Mouse (Mus musculus): ENCODE data around the gene Bcam. TPM values are rescaled to one million over a fixed set of nuclear protein-coding genes. Genes with fewer than 3 reads are reported as not detected.
"Not testable (repeated sequence)": the region's sequence is repeated elsewhere in the genome, so short reads cannot be mapped to it uniquely, and the experiment has no call there.

The Bcam gene
- 10 to 100 TPM; 43.2 to 53.2 TPM for total RNA-seq (2021)
- long read RNA-seq, experiment 1, transcript Bcam-201 (15 exons, 2,429 nt) = major isoform, 55 of 64 reads
- long read RNA-seq, experiment 1, partial matches to known transcripts = 5 of 64 reads
- long read RNA-seq, experiment 1, other reads (novel, unspliced or antisense) = 2 of 64 reads
- long read RNA-seq, experiment 2, transcript Bcam-201 (15 exons, 2,429 nt) = major isoform, 101 of 112 reads
- long read RNA-seq, experiment 2, partial matches to known transcripts = 7 of 112 reads
- long read RNA-seq, experiment 2, other reads (novel, unspliced or antisense) = 4 of 112 reads

GRCm38 (mm10) chr7:19770984-19771391 is at the start of gene Bcam:
Gene Bcam, minus strand, starts transcription at chr7:19771016.
- DNase-seq (ENCODE audit: low spot score in 2 of 2) = no peak

DNA sequence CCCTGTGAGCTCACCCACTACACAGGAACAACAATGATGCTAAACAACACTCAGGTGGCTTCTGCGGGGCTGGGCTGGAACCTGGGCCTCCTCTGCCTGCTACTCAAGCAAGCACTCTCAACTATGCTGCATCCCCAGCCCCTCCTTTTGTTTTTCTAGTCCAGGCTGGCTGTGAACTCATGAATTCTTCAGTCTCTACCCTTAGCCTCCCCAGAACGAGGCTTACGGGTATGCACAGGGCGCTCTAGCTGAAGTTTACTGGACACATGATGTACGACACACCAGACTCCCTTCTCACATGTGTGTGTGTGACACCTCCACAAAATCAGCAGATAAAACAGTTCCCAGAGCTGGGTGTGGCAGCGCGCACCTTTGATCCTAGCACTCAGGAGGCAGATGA is 48.1 kb upstream of the Bcam start:
- no peak for DNase-seq (ENCODE audit: low spot score in 2 of 2)

- no peak for DNase-seq (ENCODE audit: low spot score in 2 of 2)
These were observed 47.6 kb upstream of the Bcam start for GRCm38 (mm10) chr7:19818440-19818839.

GRCm38 (mm10) chr7:19817382-19818105 is 46.7 kb upstream of the Bcam start:
- no peak for DNase-seq (ENCODE audit: low spot score in 2 of 2)

DNA sequence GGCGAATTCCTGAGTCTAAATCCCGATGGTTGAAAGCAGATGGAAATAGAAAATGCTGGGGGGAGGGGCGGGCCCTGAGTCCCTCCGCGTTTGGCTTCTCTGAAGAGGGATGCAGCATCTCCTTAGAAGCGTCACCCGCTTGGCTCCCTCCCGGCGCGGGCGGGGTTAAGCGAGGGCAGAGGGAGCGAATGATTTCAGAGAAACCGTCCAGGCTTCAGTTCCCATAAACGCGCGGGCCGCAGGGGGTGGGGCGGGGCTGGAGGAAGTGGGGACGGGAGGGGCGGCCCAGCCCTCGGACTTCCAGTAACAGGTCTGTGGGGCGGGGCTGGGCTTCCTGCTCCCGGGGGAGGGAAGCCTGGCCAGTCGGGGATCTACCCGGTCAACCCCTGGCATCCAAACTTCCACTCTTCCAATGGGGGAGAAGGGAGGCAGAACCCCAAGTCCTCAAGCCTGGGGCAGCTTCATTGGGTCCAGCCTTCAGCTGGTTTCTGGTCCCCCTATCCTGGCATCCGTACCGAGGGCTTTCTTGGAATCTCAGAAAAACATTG is 45.5 kb upstream of the Bcam start:
- peak; percentile 78 to 84 for DNase-seq (ENCODE audit: low spot score in 2 of 2)

DNA sequence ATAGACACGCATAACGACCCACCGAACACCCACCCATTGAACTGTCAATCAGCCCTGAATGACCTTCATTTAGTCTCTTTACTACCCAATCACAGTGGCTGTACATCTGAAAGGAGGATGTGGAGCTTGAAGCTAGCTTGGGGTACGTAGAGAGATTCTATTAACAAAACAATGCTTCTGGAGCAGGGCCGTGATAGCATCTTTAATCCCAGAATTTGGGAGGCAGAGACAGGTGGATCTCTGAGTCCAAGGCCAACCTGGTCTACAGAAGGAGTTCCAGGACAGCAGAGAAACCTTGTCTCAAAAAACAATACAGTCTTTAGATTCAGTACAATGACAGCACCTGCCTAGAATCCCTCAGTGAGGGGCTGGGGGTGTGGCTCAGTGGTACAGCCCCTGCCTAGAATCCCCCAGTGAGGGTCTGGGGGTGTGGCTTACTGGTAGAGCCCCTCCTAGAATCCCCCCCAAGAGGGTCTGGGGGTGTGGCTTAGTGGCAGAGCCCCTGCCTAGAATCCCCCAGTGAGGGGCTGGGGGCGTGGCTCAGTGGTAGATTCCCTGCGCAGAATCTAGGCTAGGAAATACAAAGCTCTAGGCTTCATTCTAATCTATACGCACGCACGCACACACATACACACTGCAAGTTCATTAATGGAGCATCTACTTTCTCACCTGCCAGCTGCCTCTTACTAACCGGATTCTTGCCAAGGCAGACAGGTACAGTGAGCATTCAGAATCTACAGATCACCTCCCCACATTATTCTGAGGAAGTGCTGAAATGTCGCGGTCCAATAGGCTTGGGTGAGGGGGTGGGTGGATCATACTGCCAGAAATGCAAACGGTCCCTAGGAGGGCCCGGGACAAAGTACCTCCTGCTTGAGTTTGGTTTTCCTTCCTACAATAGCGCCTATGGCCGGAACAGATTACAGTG is 44.7 kb upstream of the Bcam start:
- no peak for DNase-seq (ENCODE audit: low spot score in 2 of 2)

DNA sequence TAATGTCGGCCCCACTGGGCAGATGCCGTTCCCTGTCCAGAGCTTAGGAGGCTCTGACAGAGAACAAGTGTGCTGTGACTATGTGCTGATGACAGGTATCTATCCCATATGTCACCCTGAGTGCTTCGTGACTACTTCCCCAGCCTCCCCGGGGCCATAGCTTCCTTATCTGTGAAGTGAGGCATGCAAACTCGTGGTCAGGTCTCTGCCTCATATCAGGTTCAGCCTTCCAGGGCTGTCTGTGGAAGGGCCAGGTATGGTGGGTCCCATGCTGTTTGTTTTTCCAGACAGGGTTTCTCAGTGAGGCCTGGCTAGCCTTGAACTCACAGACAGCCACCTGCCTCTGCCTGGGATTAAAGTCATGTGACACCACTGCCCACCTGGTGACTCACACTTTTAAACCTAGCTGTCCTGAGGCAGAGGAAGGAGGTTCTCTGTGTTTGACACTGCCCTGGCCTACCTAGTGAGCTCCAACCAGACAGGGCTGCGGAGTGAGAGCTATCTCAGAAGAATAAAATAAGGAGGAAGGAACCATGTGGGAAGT is 42.8 kb upstream of the Bcam start:
- no peak for DNase-seq (ENCODE audit: low spot score in 2 of 2)

DNA sequence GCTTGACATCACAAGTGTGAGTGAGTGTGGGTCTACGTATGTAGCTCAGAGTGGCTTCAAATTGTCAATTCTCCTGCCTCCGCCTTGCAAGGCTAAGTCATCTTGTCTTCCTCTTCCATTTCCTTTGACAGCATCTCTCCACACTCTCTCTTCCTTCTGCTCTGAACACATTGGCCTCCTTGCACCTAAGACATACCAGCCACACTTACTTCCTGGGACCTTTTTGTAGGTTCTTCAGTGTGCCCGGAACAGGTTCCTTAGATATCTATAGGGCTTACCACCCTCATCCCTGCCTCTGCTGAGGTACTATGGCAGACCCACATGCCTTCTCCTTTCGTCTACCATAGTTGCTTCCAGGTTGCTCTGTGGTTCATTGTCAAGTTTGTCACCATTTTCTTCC is 42.3 kb upstream of the Bcam start:
- no peak for DNase-seq (ENCODE audit: low spot score in 2 of 2)

- DNase-seq (ENCODE audit: low spot score in 2 of 2) = no peak
These were observed 40.3 kb upstream of the Bcam start for GRCm38 (mm10) chr7:19811114-19811513.

DNA sequence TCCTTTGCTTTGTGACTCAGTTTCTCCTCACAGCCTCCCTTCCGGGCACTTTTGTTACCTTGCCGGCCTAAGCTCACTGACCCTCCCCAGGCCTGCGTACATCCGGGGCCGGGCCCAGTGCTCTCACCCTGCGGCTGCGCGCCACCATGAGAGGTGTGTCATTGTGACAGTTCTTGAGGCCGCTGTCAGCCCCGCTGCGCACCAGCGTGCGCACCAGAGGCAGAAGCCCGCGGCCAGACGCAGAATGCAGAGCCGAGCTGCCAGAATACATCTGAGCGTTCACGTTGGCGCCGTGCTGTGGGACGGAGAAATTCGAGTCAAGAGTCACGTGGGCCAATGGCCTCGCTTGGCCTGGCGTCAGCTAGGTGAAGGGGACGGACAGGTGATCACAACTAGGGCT is 38.6 kb upstream of the Bcam start:
- DNase-seq (ENCODE audit: low spot score in 2 of 2) = peak in 1 of 2 experiments; percentile 51

GRCm38 (mm10) chr7:19806356-19806969 is 35.6 kb upstream of the Bcam start:
- no peak for DNase-seq (ENCODE audit: low spot score in 2 of 2)

DNA sequence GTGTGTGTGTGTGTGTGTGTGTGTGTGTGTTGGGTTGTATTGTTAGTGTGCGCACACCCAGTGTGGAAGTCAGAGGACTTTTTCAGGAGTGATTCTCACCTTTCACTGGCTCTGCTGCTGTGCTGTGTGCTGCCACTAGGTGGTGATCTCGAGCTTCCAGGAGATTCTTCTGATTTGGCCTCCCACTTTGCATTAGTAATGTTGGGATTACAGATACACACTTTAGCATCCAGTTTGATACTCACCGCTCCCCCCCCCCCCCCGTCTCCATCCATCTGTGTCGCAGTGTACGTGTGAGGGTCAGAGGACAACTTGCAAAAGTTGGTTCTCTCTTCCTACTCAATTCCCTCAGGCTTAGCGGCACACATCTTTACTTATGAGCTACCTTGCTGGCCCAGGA is 32.2 kb upstream of the Bcam start:
- DNase-seq (ENCODE audit: low spot score in 2 of 2) = peak; percentile 84

DNA sequence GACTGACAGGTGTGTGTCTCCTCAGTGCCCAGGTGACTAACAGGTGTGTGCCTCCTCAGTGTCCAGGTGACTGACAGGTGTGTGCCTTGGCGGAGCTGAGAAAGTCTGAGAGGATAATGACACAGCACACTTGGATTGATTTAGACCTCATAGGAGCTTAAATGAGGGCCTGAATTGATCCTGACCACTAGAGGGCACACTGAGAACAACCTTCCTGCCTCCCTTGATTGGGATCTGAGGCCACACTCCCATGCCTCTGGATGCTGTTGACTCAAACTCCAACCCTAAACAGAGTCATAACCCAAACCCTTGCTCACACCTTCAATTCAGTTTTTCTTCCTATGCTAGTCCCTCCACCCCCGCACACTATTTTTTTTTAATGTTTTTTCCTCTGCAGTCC is 29.9 kb upstream of the Bcam start:
- DNase-seq (ENCODE audit: low spot score in 2 of 2) = peak in 1 of 2 experiments; percentile 45

GRCm38 (mm10) chr7:19796697-19797588 is 26.1 kb upstream of the Bcam start, which contains the start of gene Cblc:
Gene Cblc, minus strand, starts transcription at chr7:19796809.
- peak; percentile 81 to 83 for DNase-seq (ENCODE audit: low spot score in 2 of 2)

DNA sequence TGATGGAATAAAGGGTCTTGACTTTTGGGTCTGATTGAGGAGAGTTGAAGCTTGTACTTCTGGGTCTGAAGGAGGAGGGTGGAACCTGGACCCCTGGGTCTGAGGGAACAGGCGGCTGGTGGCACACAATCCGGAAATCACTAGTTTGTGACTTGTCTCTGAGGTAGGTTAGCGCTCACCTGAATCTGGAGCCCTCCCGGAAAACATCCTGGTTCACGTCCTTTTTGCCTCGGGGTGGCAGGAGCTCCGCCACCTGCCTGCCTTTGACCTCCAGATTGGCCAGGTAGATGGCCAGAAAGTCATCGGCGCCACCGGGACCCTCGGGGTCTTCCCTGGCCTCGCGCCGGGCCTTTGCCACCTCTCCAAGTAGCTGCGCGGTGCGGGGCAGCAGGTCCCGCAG is 25.4 kb upstream of the Bcam start:
- no peak for DNase-seq (ENCODE audit: low spot score in 2 of 2)

DNA sequence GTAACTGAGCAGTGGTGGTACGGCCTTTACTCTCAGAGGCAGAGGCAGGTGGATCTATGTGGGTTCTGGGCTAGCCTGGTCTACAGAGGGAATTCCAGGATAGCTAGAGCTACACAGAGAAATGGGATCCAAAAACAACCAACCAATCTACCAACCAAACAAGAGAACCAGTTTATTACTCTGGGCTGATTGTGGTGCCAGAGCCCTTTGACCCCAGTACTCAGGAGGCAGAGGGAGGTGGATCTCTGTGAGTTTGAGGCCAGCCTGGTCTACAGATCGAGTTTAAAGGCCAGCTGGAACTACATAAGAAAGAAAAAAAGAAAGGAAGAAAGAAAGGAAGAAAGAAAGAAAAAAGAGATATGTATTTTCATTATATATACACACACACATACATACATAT is 24.4 kb upstream of the Bcam start:
- DNase-seq (ENCODE audit: low spot score in 2 of 2) = no peak

- DNase-seq (ENCODE audit: low spot score in 2 of 2) = no peak
These were observed 22.1 kb upstream of the Bcam start for GRCm38 (mm10) chr7:19792701-19793630.

GRCm38 (mm10) chr7:19791504-19791903 is 20.7 kb upstream of the Bcam start:
- not testable (repeated sequence) for DNase-seq (ENCODE audit: low spot score in 2 of 2)
